Mouse (Mus musculus): Measurements from ENCODE around the gene Cdh23. TPM values are rescaled to one million over a fixed set of nuclear protein-coding genes. Genes with fewer than 3 reads are reported as not detected.

The Cdh23 gene
- total RNA-seq, 1 experiment = 2.3 TPM

GRCm38 (mm10) chr10:60354881-60355677 lies 341.2 kb downstream of the Cdh23 start:
- Histone ChIP-seq H3K9ac (ENCODE audit: insufficient read depth, low read depth, low read length, poor library complexity, severe bottlenecking) (no peak overlapping the region), H3K36me3 (ENCODE audit: control insufficient read depth, insufficient read depth, low read length, poor library complexity, severe bottlenecking) (no peaks in the 10 kb centered on the region), H3K27ac (ENCODE audit: insufficient read depth, low read depth, low read length, poor library complexity, severe bottlenecking) (no peak overlapping the region), H3K9me3 (ENCODE audit: control insufficient read depth, insufficient read depth, low read depth, low read length) (no peaks in the 10 kb centered on the region), H3K4me3 (ENCODE audit: insufficient read depth in 1 of 2, low read depth in 1 of 2, low read length in 2 of 2, poor library complexity in 1 of 2, severe bottlenecking in 1 of 2) (no peak overlapping the region), H3K4me1 (ENCODE audit: control insufficient read depth in 2 of 2, insufficient read depth in 2 of 2, low read length in 2 of 2, poor library complexity in 1 of 2) (peaks cover 1 to 11% of the 10 kb centered on the region in 2 experiments; a peak in 2 of 4 replicates)
- no peak for DNase-seq (ENCODE audit: low read depth, low spot score)
- in situ Hi-C loops (cut with MboI; ENCODE audit: low sequenced_read_pairs in 2 of 2, unreplicated experiment in 2 of 2) = no loop called here
- TF ChIP-seq MAFK (IDR thresholded peaks at IDR 0.05; ENCODE audit: insufficient read depth, low read depth, low read length) (no peak), HCFC1 (IDR thresholded peaks at IDR 0.05; ENCODE audit: borderline replicate concordance, insufficient read depth, low read length) (no peak), CHD2 (IDR thresholded peaks at IDR 0.05; ENCODE audit: low read depth, low read length) (no peak), ZC3H11A (IDR thresholded peaks at IDR 0.05; ENCODE audit: borderline replicate concordance, low read depth, low read length) (no peak), ZNF384 (IDR thresholded peaks at IDR 0.05; ENCODE audit: low read depth, low read length) (no peak)

- H3K4me3 ChIP-seq (ENCODE audit: insufficient read depth in 1 of 2, low read depth in 1 of 2, low read length in 2 of 2, poor library complexity in 1 of 2, severe bottlenecking in 1 of 2) = no peak overlapping the region
- no peak for DNase-seq (ENCODE audit: low read depth, low spot score)
- no peaks in the 10 kb centered on the region for H3K36me3 ChIP-seq (ENCODE audit: control insufficient read depth, insufficient read depth, low read length, poor library complexity, severe bottlenecking)
- no peaks in the 10 kb centered on the region for H3K9me3 ChIP-seq (ENCODE audit: control insufficient read depth, insufficient read depth, low read depth, low read length)
- peaks cover 1 to 11% of the 10 kb centered on the region in 2 experiments; a peak in 2 of 4 replicates for H3K4me1 ChIP-seq (ENCODE audit: control insufficient read depth in 2 of 2, insufficient read depth in 2 of 2, low read length in 2 of 2, poor library complexity in 1 of 2)
- H3K9ac ChIP-seq (ENCODE audit: insufficient read depth, low read depth, low read length, poor library complexity, severe bottlenecking) = no peak overlapping the region
- TF ChIP-seq ZC3H11A (IDR thresholded peaks at IDR 0.05; ENCODE audit: borderline replicate concordance, low read depth, low read length) (no peak), CHD2 (IDR thresholded peaks at IDR 0.05; ENCODE audit: low read depth, low read length) (no peak), MAFK (IDR thresholded peaks at IDR 0.05; ENCODE audit: insufficient read depth, low read depth, low read length) (no peak), HCFC1 (IDR thresholded peaks at IDR 0.05; ENCODE audit: borderline replicate concordance, insufficient read depth, low read length) (no peak), ZNF384 (IDR thresholded peaks at IDR 0.05; ENCODE audit: low read depth, low read length) (no peak)
- in situ Hi-C loops (cut with MboI; ENCODE audit: low sequenced_read_pairs in 2 of 2, unreplicated experiment in 2 of 2) = no loop called here
- H3K27ac ChIP-seq (ENCODE audit: insufficient read depth, low read depth, low read length, poor library complexity, severe bottlenecking) = no peak overlapping the region
Measured at GRCm38 (mm10) chr10:60354003-60354325, 342.3 kb downstream of the Cdh23 start.

- Histone ChIP-seq H3K4me3 (ENCODE audit: insufficient read depth in 1 of 2, low read depth in 1 of 2, low read length in 2 of 2, poor library complexity in 1 of 2, severe bottlenecking in 1 of 2) (no peak overlapping the region), H3K9ac (ENCODE audit: insufficient read depth, low read depth, low read length, poor library complexity, severe bottlenecking) (no peak overlapping the region), H3K36me3 (ENCODE audit: control insufficient read depth, insufficient read depth, low read length, poor library complexity, severe bottlenecking) (no peaks in the 10 kb centered on the region), H3K27ac (ENCODE audit: insufficient read depth, low read depth, low read length, poor library complexity, severe bottlenecking) (no peak overlapping the region), H3K9me3 (ENCODE audit: control insufficient read depth, insufficient read depth, low read depth, low read length) (no peaks in the 10 kb centered on the region), H3K4me1 (ENCODE audit: control insufficient read depth in 2 of 2, insufficient read depth in 2 of 2, low read length in 2 of 2, poor library complexity in 1 of 2) (peaks cover 1 to 11% of the 10 kb centered on the region in 2 experiments; a peak in 2 of 4 replicates)
- in situ Hi-C loops (cut with MboI; ENCODE audit: low sequenced_read_pairs in 2 of 2, unreplicated experiment in 2 of 2) = no loop called here
- no peak for TF ChIP-seq MAFK (IDR thresholded peaks at IDR 0.05; ENCODE audit: insufficient read depth, low read depth, low read length)
- TF ChIP-seq ZC3H11A (IDR thresholded peaks at IDR 0.05; ENCODE audit: borderline replicate concordance, low read depth, low read length) = no peak
- no peak for TF ChIP-seq CHD2 (IDR thresholded peaks at IDR 0.05; ENCODE audit: low read depth, low read length)
- TF ChIP-seq HCFC1 (IDR thresholded peaks at IDR 0.05; ENCODE audit: borderline replicate concordance, insufficient read depth, low read length) = no peak
- TF ChIP-seq ZNF384 (IDR thresholded peaks at IDR 0.05; ENCODE audit: low read depth, low read length) = no peak
- no peak for DNase-seq (ENCODE audit: low read depth, low spot score)
Measured at GRCm38 (mm10) chr10:60353241-60354002, 342.9 kb downstream of the Cdh23 start.

GRCm38 (mm10) chr10:60351761-60352455 lies 344.4 kb downstream of the Cdh23 start:
- DNase-seq (ENCODE audit: low read depth, low spot score) = peak; percentile 47
- peaks cover 1 to 11% of the 10 kb centered on the region in 2 experiments; a peak in 2 of 4 replicates for H3K4me1 ChIP-seq (ENCODE audit: control insufficient read depth in 2 of 2, insufficient read depth in 2 of 2, low read length in 2 of 2, poor library complexity in 1 of 2)
- TF ChIP-seq ZNF384 (IDR thresholded peaks at IDR 0.05; ENCODE audit: low read depth, low read length) (no peak), MAFK (IDR thresholded peaks at IDR 0.05; ENCODE audit: insufficient read depth, low read depth, low read length) (no peak), ZC3H11A (IDR thresholded peaks at IDR 0.05; ENCODE audit: borderline replicate concordance, low read depth, low read length) (no peak), CHD2 (IDR thresholded peaks at IDR 0.05; ENCODE audit: low read depth, low read length) (no peak), HCFC1 (IDR thresholded peaks at IDR 0.05; ENCODE audit: borderline replicate concordance, insufficient read depth, low read length) (no peak)
- in situ Hi-C loops (cut with MboI; ENCODE audit: low sequenced_read_pairs in 2 of 2, unreplicated experiment in 2 of 2) = no loop called here
- no peaks in the 10 kb centered on the region for H3K9me3 ChIP-seq (ENCODE audit: control insufficient read depth, insufficient read depth, low read depth, low read length)
- no peaks in the 10 kb centered on the region for H3K36me3 ChIP-seq (ENCODE audit: control insufficient read depth, insufficient read depth, low read length, poor library complexity, severe bottlenecking)
- no peak overlapping the region for H3K4me3 ChIP-seq (ENCODE audit: insufficient read depth in 1 of 2, low read depth in 1 of 2, low read length in 2 of 2, poor library complexity in 1 of 2, severe bottlenecking in 1 of 2)
- no peak overlapping the region for H3K9ac ChIP-seq (ENCODE audit: insufficient read depth, low read depth, low read length, poor library complexity, severe bottlenecking)
- H3K27ac ChIP-seq (ENCODE audit: insufficient read depth, low read depth, low read length, poor library complexity, severe bottlenecking) = peak overlapping the region; percentile 51; the same call in 1 of the 2 replicates
